Mouse (Mus musculus): ENCODE results near the gene 6030408B16Rik. TPM values are rescaled to one million over a fixed set of nuclear protein-coding genes. Genes with fewer than 3 reads are reported as not detected.

6030408B16Rik gene
- polyA plus RNA-seq, 1 experiment from 2014 or later, result not detected

GRCm38 (mm10) chr15:101258420-101258819, 34.6 kb upstream of the 6030408B16Rik start:
- Histone ChIP-seq H3K36me3 (ENCODE audit: inconsistent target) (no peaks in the 10 kb centered on the region), H3K79me2 (ENCODE audit: inconsistent target) (no peaks in the 10 kb centered on the region), H3K4me3 (ENCODE audit: inconsistent target) (no peak overlapping the region), H3K27ac (no peak overlapping the region)
- 43% methylated on average over 11 of the region's 11 CpGs for WGBS (ENCODE audit: missing documents)

DNA sequence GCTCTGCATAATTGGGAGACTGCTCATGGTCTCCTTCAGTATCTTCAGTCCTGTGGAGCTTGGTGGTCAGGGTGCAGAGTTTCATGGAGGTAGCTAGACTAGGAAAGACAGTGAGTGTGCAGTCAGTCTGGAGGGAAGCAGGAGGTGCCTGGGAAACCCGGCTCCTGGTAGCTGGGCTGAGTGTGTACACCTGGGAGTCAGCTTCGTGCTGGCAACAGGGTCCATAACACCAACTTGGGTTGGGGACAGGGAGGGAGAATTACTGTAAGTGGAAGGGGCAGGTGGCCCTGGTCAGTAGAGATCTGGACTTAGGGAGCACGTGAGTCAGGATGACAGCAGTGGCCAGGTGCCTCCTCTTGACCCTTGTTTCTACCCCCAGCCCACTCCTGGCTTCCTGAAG, 33.1 kb upstream of the 6030408B16Rik start:
- Histone ChIP-seq H3K79me2 (ENCODE audit: inconsistent target) (no peaks in the 10 kb centered on the region), H3K36me3 (ENCODE audit: inconsistent target) (no peaks in the 10 kb centered on the region), H3K27ac (no peak overlapping the region), H3K4me3 (ENCODE audit: inconsistent target) (no peak overlapping the region)
- WGBS (ENCODE audit: missing documents), result 91% methylated on average over 3 of the region's 3 CpGs

DNA sequence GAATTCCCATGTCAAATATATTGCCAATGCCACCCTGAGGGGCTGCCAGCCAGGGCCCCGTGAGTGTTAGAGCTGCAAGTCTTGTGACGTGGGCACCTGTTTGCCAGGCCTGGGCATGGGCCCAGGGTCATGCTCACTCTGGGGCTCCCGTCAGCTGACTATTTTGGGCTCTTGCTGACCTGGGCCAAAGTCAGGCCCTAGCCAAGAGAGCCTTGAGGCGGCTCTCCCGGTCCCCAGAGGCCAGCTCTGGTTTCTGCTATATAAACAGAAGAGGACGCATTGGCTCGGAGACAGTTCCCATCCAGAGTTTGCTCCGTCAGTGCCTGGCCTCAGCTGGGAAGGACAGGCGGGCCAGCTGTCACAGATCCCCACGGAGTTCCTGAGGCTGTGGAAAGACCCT, 32.6 kb upstream of the 6030408B16Rik start:
- Histone ChIP-seq H3K27ac (no peak overlapping the region), H3K79me2 (ENCODE audit: inconsistent target) (no peaks in the 10 kb centered on the region), H3K36me3 (ENCODE audit: inconsistent target) (no peaks in the 10 kb centered on the region), H3K4me3 (ENCODE audit: inconsistent target) (no peak overlapping the region)
- 93% methylated on average over 10 of the region's 10 CpGs for WGBS (ENCODE audit: missing documents)

- Histone ChIP-seq H3K36me3 (ENCODE audit: inconsistent target) (no peaks in the 10 kb centered on the region), H3K4me3 (ENCODE audit: inconsistent target) (no peak overlapping the region), H3K27ac (no peak overlapping the region), H3K79me2 (ENCODE audit: inconsistent target) (no peaks in the 10 kb centered on the region)
- 61% methylated on average over 13 of the region's 13 CpGs for WGBS (ENCODE audit: missing documents)
Observed at GRCm38 (mm10) chr15:101260874-101261622, 32.0 kb upstream of the 6030408B16Rik start.

- Histone ChIP-seq H3K36me3 (ENCODE audit: inconsistent target) (no peaks in the 10 kb centered on the region), H3K79me2 (ENCODE audit: inconsistent target) (no peaks in the 10 kb centered on the region), H3K27ac (peak overlapping the region; percentile 49), H3K4me3 (ENCODE audit: inconsistent target) (no peak overlapping the region)
- 1% methylated on average over 5 of the region's 5 CpGs for WGBS (ENCODE audit: missing documents)
Observed at GRCm38 (mm10) chr15:101262502-101262901, 30.5 kb upstream of the 6030408B16Rik start.

DNA sequence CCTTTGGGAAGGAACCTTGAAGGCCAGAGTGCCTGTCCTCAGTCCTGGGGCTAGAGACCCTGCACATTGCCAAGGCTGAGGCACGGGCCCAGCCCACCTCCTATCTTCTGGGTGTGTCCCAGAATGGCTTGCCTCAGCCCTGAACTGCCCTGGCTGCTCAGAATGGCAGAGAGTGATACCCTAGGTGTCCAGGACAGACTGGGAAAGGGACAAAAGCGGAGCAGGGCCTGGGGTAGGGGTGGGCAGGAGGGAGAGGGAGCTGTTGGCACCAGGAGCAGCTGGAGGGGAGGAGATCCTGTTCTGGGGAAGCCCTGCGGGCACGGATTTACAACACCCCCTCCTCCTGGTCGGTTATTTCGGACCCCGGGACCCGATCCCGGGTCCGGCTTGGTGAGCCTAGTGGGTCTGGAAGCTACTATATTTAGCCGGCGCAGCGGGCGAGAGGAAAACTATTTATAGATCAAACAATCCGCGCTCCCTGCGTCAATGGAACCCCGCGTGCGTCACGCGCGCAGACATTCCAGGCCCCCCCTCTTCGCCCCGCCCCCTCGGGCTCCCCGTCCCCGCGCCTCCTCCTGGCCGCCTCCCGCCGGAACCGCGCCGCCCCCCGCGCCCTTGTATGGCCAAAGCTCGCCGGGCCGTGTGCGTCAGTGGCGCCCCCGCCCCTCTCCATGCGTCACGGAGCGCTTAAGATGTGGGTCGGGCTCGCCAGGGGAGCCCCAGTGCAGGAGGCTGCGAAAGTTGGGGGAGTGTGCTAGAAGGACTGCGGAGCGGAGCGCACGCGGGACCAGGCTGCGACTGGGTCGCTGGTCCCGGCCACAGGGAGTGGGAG, 26.7 kb upstream of the 6030408B16Rik start:
- no peaks in the 10 kb centered on the region; the same call in 1 of the 2 replicates for H3K36me3 ChIP-seq (ENCODE audit: inconsistent target)
- no peak overlapping the region for H3K27ac ChIP-seq
- WGBS (ENCODE audit: missing documents), result 7% methylated on average over 33 of the region's 57 CpGs
- no peaks in the 10 kb centered on the region for H3K79me2 ChIP-seq (ENCODE audit: inconsistent target)
- peak overlapping the region; percentile 30 for H3K4me3 ChIP-seq (ENCODE audit: inconsistent target)

- H3K36me3 ChIP-seq (ENCODE audit: inconsistent target), result peaks cover 4% of the 10 kb centered on the region; the same call in 1 of the 2 replicates
- no peaks in the 10 kb centered on the region for H3K79me2 ChIP-seq (ENCODE audit: inconsistent target)
- 5% methylated on average over 25 of the region's 25 CpGs for WGBS (ENCODE audit: missing documents)
- H3K4me3 ChIP-seq (ENCODE audit: inconsistent target), result peak overlapping the region; percentile 24
- H3K27ac ChIP-seq, result no peak overlapping the region
Observed at GRCm38 (mm10) chr15:101267053-101268032, 25.7 kb upstream of the 6030408B16Rik start.

GRCm38 (mm10) chr15:101270101-101270820, 22.8 kb upstream of the 6030408B16Rik start:
- H3K4me3 ChIP-seq (ENCODE audit: inconsistent target), result no peak overlapping the region
- no peak overlapping the region for H3K27ac ChIP-seq
- H3K79me2 ChIP-seq (ENCODE audit: inconsistent target), result no peaks in the 10 kb centered on the region
- 90% methylated on average over 29 of the region's 29 CpGs for WGBS (ENCODE audit: missing documents)
- H3K36me3 ChIP-seq (ENCODE audit: inconsistent target), result peaks cover 11% of the 10 kb centered on the region; the same call in 1 of the 2 replicates

DNA sequence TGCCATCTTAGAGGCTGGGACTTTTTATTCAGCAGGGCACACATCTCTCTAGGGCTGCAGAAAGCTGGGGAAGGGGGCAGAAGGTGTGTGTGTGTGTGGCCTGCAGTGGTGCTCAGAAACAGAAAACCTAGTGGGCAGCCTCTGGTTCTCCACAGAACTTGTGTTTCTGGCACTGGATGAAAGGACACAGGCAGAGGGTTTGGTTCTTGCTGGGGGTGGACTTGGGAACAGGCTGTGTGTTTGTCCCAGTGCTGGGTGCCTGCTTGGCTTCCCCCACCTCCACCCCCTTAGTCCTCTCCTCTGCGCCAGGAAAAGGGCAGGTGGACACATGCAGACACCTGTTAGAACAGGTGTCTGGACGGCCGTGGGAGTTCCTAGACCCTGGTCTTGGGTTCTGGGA, 21.9 kb upstream of the 6030408B16Rik start:
- Histone ChIP-seq H3K36me3 (ENCODE audit: inconsistent target) (peaks cover 11% of the 10 kb centered on the region; the same call in 1 of the 2 replicates), H3K27ac (no peak overlapping the region), H3K4me3 (ENCODE audit: inconsistent target) (no peak overlapping the region), H3K79me2 (ENCODE audit: inconsistent target) (no peaks in the 10 kb centered on the region)
- 89% methylated on average over 3 of the region's 3 CpGs for WGBS (ENCODE audit: missing documents)

GRCm38 (mm10) chr15:101271513-101271912, 21.5 kb upstream of the 6030408B16Rik start:
- Histone ChIP-seq H3K4me3 (ENCODE audit: inconsistent target) (no peak overlapping the region), H3K79me2 (ENCODE audit: inconsistent target) (no peaks in the 10 kb centered on the region), H3K27ac (no peak overlapping the region), H3K36me3 (ENCODE audit: inconsistent target) (peaks cover 11% of the 10 kb centered on the region; the same call in 1 of the 2 replicates)
- WGBS (ENCODE audit: missing documents), result 95% methylated on average over 11 of the region's 15 CpGs

- peaks cover 11% of the 10 kb centered on the region; the same call in 1 of the 2 replicates for H3K36me3 ChIP-seq (ENCODE audit: inconsistent target)
- H3K79me2 ChIP-seq (ENCODE audit: inconsistent target), result no peaks in the 10 kb centered on the region
- H3K27ac ChIP-seq, result no peak overlapping the region
- H3K4me3 ChIP-seq (ENCODE audit: inconsistent target), result no peak overlapping the region
- WGBS (ENCODE audit: missing documents), result 70% methylated on average over 6 of the region's 6 CpGs
Observed at GRCm38 (mm10) chr15:101274380-101274779, 18.6 kb upstream of the 6030408B16Rik start.

- 94% methylated on average over 11 of the region's 11 CpGs for WGBS (ENCODE audit: missing documents)
- H3K36me3 ChIP-seq (ENCODE audit: inconsistent target), result peaks cover 6% of the 10 kb centered on the region; the same call in 1 of the 2 replicates
- no peak overlapping the region for H3K4me3 ChIP-seq (ENCODE audit: inconsistent target)
- H3K79me2 ChIP-seq (ENCODE audit: inconsistent target), result no peaks in the 10 kb centered on the region
- no peak overlapping the region for H3K27ac ChIP-seq
Observed at GRCm38 (mm10) chr15:101277351-101277899, 15.6 kb upstream of the 6030408B16Rik start.

DNA sequence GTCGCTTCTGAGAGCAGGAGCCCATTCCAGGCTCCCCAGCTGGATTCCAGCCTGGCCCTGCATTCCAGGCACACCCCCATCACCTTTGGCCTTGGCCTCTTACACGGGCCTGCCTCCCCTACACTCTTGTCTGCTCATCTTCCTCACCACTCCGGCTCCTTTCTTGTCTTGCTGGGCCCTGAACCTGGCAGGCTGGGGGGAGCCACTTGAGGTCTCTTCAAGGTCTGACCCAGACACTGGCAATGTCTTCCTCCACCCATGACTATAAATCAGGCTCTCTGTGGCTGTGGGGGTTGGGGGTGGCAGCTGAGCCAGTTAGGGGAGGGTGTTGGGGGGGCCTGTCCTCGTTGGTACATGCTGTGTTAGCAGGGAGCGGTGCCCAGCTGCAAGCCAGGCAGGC, 14.4 kb upstream of the 6030408B16Rik start:
- Histone ChIP-seq H3K79me2 (ENCODE audit: inconsistent target) (no peaks in the 10 kb centered on the region), H3K27ac (no peak overlapping the region), H3K36me3 (ENCODE audit: inconsistent target) (no peaks in the 10 kb centered on the region; the same call in 1 of the 2 replicates), H3K4me3 (ENCODE audit: inconsistent target) (no peak overlapping the region)
- 91% methylated on average over 5 of the region's 5 CpGs for WGBS (ENCODE audit: missing documents)

Measured in macrophage (primary cell).